Mouse (Mus musculus): ENCODE results near the gene Tjp1. TPM values are rescaled to one million over a fixed set of nuclear protein-coding genes. Genes with fewer than 3 reads are reported as not detected.

Tjp1 gene
- polyA plus RNA-seq (2014; fragmentation: Illumina TruSeq; extraction: RNeasy Lipid Tissue Mini Kit (QIAGEN cat#74804); ENCODE audit: low replicate concordance), result 65.2 TPM

DNA sequence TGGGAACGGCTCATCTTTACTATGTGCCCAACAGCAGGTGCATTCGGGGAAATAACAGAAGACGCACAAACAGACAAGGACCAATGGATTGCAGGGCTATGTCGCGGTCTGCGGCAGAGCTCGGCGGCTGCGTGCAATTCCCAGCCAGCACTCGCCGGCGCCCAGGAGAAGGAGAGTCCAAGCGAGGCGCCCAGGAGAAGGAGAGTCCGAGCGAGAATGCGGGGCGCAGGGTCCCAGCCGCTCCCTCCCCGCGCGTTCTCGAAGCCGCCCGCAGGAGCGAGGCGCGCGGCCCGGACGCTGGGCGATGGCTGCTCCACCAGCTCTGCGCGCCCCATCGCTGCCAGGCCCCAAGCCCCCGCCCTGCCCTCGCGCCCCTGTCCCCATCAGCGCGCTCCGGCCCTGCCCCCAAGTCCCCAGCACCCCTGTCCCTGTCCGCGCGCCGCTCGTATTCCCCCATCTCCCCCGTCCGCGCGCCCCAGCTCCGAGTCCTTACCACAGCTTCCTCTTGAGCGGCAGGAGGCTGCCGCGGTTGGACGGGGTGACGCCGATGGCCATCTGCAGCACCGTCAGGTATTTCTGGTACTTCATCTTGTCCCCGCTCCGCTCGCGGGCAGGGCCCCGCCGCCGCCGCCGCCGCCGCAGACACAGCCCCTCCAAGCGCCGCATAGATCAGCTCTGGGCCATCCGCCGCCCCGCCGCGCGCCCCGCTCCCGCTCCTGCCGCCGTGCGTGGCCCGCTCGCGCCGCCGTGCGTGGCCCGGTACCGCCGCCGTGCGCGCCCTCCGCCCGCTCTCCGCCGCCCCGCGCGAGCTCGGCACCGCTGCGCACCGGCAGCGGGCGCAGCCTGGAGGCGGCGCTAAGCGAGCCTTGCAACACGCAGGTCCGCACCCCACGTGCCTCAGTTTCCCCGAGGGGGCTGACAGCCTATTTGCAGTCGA is at the start of gene Tjp1:
Tjp1 (minus strand) TSS at position 711 of the 937 bp plus-strand sequence.

Other genes starting within 250 kb of the Tjp1 start
- 8.4 TPM for gene Tarsl2, start 117.1 kb upstream of the Tjp1 start, polyA plus RNA-seq (2014; fragmentation: Illumina TruSeq; extraction: RNeasy Lipid Tissue Mini Kit (QIAGEN cat#74804); ENCODE audit: low replicate concordance)
- 5.8 TPM for gene Tm2d3, start 163.4 kb upstream of the Tjp1 start, polyA plus RNA-seq (2014; fragmentation: Illumina TruSeq; extraction: RNeasy Lipid Tissue Mini Kit (QIAGEN cat#74804); ENCODE audit: low replicate concordance)

Data from small intestine, adult 10 weeks (tissue).